Mouse (Mus musculus) MEL-GATA-1-ER (cell line): ENCODE results near the gene Slc25a35.
"Not testable (repeated sequence)": the region's sequence is repeated elsewhere in the genome, so short reads cannot be mapped to it uniquely, and the experiment has no call there.

ENCODE experiments used
- DNase-seq: peaks from one replicate; pipeline ENCODE4 v3.0.0-alpha.2; 2012; ENCODE audit warnings: low read depth; ENCODE audit errors: extremely low read depth

The Slc25a35 gene

GRCm38 (mm10) chr11:69005193-69005592 lies 37.3 kb downstream of the Slc25a35 start:
- no peak for DNase-seq

GRCm38 (mm10) chr11:69006575-69006974 lies 38.6 kb downstream of the Slc25a35 start:
- not testable (repeated sequence) for DNase-seq

- peak; percentile 97 for DNase-seq
Measured at GRCm38 (mm10) chr11:69008182-69009121, 40.5 kb downstream of the Slc25a35 start, which contains the start of gene Pfas. TSS of gene Pfas (minus strand) at chr11:69008460.

GRCm38 (mm10) chr11:69009508-69009907 lies 41.6 kb downstream of the Slc25a35 start:
- no peak for DNase-seq

- DNase-seq = no peak
Measured at GRCm38 (mm10) chr11:69010400-69011323, 42.7 kb downstream of the Slc25a35 start.

GRCm38 (mm10) chr11:69011445-69011844 lies 43.5 kb downstream of the Slc25a35 start:
- not testable (repeated sequence) for DNase-seq

- peak; percentile 97 for DNase-seq
Measured at GRCm38 (mm10) chr11:69012071-69012601, 44.2 kb downstream of the Slc25a35 start.

- DNase-seq = peak; percentile 94
Measured at GRCm38 (mm10) chr11:69015644-69016441, 47.9 kb downstream of the Slc25a35 start, which contains the start of gene Ctc1. TSS of gene Ctc1 (plus strand) at chr11:69015911.

GRCm38 (mm10) chr11:69016755-69017154 lies 48.8 kb downstream of the Slc25a35 start:
- DNase-seq = no peak

- no peak for DNase-seq
Measured at GRCm38 (mm10) chr11:69020691-69021090, 52.8 kb downstream of the Slc25a35 start.
